Mouse (Mus musculus) MEL (cell line): ENCODE results near the gene Tbc1d9. TPM values are rescaled to one million over a fixed set of nuclear protein-coding genes. Genes with fewer than 3 reads are reported as not detected.

Experiments used
- DNase-seq: peaks from one replicate; pipeline ENCODE4 v3.0.0; 2011; ENCODE audit warnings: low read depth, low spot score
- H3K27ac ChIP-seq: 2 replicates; pipeline ENCODE4 v1.5.1; 2012; ENCODE audit warnings: low read depth, mild to moderate bottlenecking, control low read depth, low read length, moderate library complexity; ENCODE audit not compliant: control insufficient read depth
- H3K27me3 ChIP-seq, 2 experiments: fragments of 150-350 bp in 1 of 2; sonication (generic) in 1 of 2; 2 replicates each; pipeline ENCODE4 v1.6.1; 2012; ENCODE audit warnings: low read length in 2 of 2, mild to moderate bottlenecking in 2 of 2, improper control_type of control experiment in 1 of 2, moderate library complexity in 1 of 2; ENCODE audit not compliant: insufficient read depth in 2 of 2, control insufficient read depth in 1 of 2
- H3K36me3 ChIP-seq, 2 experiments: 2 replicates each; pipeline ENCODE4 v1.6.1; 2012 to 2014; ENCODE audit warnings: low read length in 2 of 2, improper control_type of control experiment in 1 of 2, inconsistent platforms in 1 of 2, mild to moderate bottlenecking in 1 of 2; ENCODE audit not compliant: insufficient read depth in 2 of 2, control insufficient read depth in 1 of 2
- H3K4me1 ChIP-seq, 2 experiments: fragments of 150-350 bp in 1 of 2; sonication (generic) in 1 of 2; 2 replicates each; pipeline ENCODE4 v1.6.1; 2012; ENCODE audit warnings: low read length in 2 of 2, improper control_type of control experiment in 1 of 2, mild to moderate bottlenecking in 1 of 2; ENCODE audit not compliant: insufficient read depth in 2 of 2, control insufficient read depth in 1 of 2
- H3K4me3 ChIP-seq, 2 experiments: fragments of 150-350 bp in 1 of 2; sonication (generic) in 1 of 2; 2 replicates each; pipeline ENCODE4 v1.5.1; 2012; ENCODE audit warnings: low read depth in 2 of 2, low read length in 2 of 2, mild to moderate bottlenecking in 2 of 2, moderate library complexity in 2 of 2, control low read depth in 1 of 2, improper control_type of control experiment in 1 of 2; ENCODE audit not compliant: control insufficient read depth in 1 of 2, insufficient read depth in 1 of 2
- H3K79me2 ChIP-seq: 2 replicates; pipeline ENCODE4 v1.6.1; 2012; ENCODE audit warnings: mild to moderate bottlenecking, low read length, moderate library complexity; ENCODE audit not compliant: control insufficient read depth, poor library complexity, insufficient read depth
- H3K9ac ChIP-seq: 2 replicates; pipeline ENCODE4 v1.6.1; 2012; ENCODE audit warnings: low read depth, mild to moderate bottlenecking, control low read depth, low read length, moderate library complexity; ENCODE audit not compliant: control insufficient read depth, poor library complexity, severe bottlenecking
- H3K9me3 ChIP-seq: fragments of 150-350 bp; sonication (generic); replicated peaks from 2 replicates; pipeline ENCODE4 v1.6.1; 2012; ENCODE audit warnings: mild to moderate bottlenecking, low read length, improper control_type of control experiment, moderate library complexity; ENCODE audit not compliant: insufficient read depth
- BHLHE40 ChIP-seq: IDR thresholded peaks from 2 replicates; pipeline ENCODE4 v1.6.1; 2012; ENCODE audit warnings: low read depth, mild to moderate bottlenecking, inconsistent platforms, low read length, improper control_type of control experiment, borderline replicate concordance
- CTCF ChIP-seq, 3 experiments: IDR thresholded peaks in 2 of 3; conservative IDR thresholded peaks in 1 of 3; 2 replicates each; pipeline ENCODE4 v1.5.1; 2011 to 2012; ENCODE audit warnings: low read length in 3 of 3, low read depth in 2 of 3, mild to moderate bottlenecking in 2 of 3, improper control_type of control experiment in 1 of 3, inconsistent platforms in 1 of 3, mixed read lengths in 1 of 3, moderate library complexity in 1 of 3; ENCODE audit not compliant: control insufficient read depth in 1 of 3, insufficient read depth in 1 of 3, poor library complexity in 1 of 3, severe bottlenecking in 1 of 3
- E2F4 ChIP-seq: IDR thresholded peaks from 2 replicates; pipeline ENCODE4 v1.6.1; 2011; ENCODE audit warnings: low read depth, low read length, improper control_type of control experiment, borderline replicate concordance
- GATA1 ChIP-seq: IDR thresholded peaks from 2 replicates; pipeline ENCODE4 v1.6.1; 2011; ENCODE audit warnings: low read depth, low read length, improper control_type of control experiment
- MAFK ChIP-seq: IDR thresholded peaks from 2 replicates; pipeline ENCODE4 v1.6.1; 2011; ENCODE audit warnings: low read depth, mild to moderate bottlenecking, low read length, improper control_type of control experiment, borderline replicate concordance
- MYC ChIP-seq: IDR thresholded peaks from 2 replicates; pipeline ENCODE4 v1.6.1; 2011; ENCODE audit warnings: low read depth, mild to moderate bottlenecking, low read length, improper control_type of control experiment, moderate library complexity
- NELFE ChIP-seq: IDR thresholded peaks from 2 replicates; pipeline ENCODE4 v1.6.1; 2011; ENCODE audit warnings: low read depth, low read length, improper control_type of control experiment
- POLR2A ChIP-seq, 2 experiments: IDR thresholded peaks; 2 replicates each; pipeline ENCODE4 v1.6.1; 2011 to 2012; ENCODE audit warnings: low read length in 2 of 2, mild to moderate bottlenecking in 2 of 2, control low read depth in 1 of 2, improper control_type of control experiment in 1 of 2, low read depth in 1 of 2, moderate library complexity in 1 of 2; ENCODE audit not compliant: control insufficient read depth in 1 of 2, insufficient read depth in 1 of 2, poor library complexity in 1 of 2
- POLR2AphosphoS2 ChIP-seq: IDR thresholded peaks from 2 replicates; pipeline ENCODE4 v1.6.1; 2011; ENCODE audit warnings: low read length, improper control_type of control experiment
- POLR2AphosphoS5 ChIP-seq: IDR thresholded peaks from 2 replicates; pipeline ENCODE4 v1.6.1; 2012; ENCODE audit warnings: low read depth, borderline replicate concordance, mild to moderate bottlenecking, inconsistent platforms, low read length, moderate library complexity, mixed read lengths
- RCOR1 ChIP-seq: IDR thresholded peaks from 2 replicates; pipeline ENCODE4 v1.6.1; 2012; ENCODE audit warnings: low read depth, mild to moderate bottlenecking, inconsistent platforms, low read length, improper control_type of control experiment
- SMC3 ChIP-seq: IDR thresholded peaks from 2 replicates; pipeline ENCODE4 v1.6.1; 2011; ENCODE audit warnings: low read depth, low read length, improper control_type of control experiment
- UBTF ChIP-seq: IDR thresholded peaks from 2 replicates; pipeline ENCODE4 v1.6.1; 2012; ENCODE audit warnings: low read depth, mild to moderate bottlenecking, inconsistent platforms, low read length, improper control_type of control experiment, moderate library complexity, borderline replicate concordance; ENCODE audit not compliant: insufficient read depth
- USF2 ChIP-seq, 2 experiments: IDR thresholded peaks; 2 replicates each; pipeline ENCODE4 v1.6.1; 2011 to 2012; ENCODE audit warnings: improper control_type of control experiment in 2 of 2, low read length in 2 of 2, borderline replicate concordance in 1 of 2, inconsistent platforms in 1 of 2, low read depth in 1 of 2, mild to moderate bottlenecking in 1 of 2; ENCODE audit not compliant: insufficient read depth in 1 of 2
- ZMIZ1 ChIP-seq: IDR thresholded peaks from 2 replicates; pipeline ENCODE4 v1.6.1; 2012; ENCODE audit warnings: low read depth, mild to moderate bottlenecking, inconsistent platforms, low read length, improper control_type of control experiment, moderate library complexity
- polyA plus RNA-seq, 2 experiments: library from polyadenylated mRNA; stranded (reverse) in 1 of 2; unstranded in 1 of 2; fragments of >175 nt in 1 of 2; fragments of >200 nt in 1 of 2; gene quantifications; 2 replicates each; pipeline versions ENCODE4 v1.2.1 to v1.2.4; 2012; ENCODE audit warnings: low replicate concordance in 2 of 2, low read depth in 1 of 2; ENCODE audit not compliant: insufficient read length in 2 of 2, insufficient read depth in 1 of 2, missing spikeins in 1 of 2
- total RNA-seq: library from RNA; depleted of rRNA; stranded (reverse); fragments of 300-350 nt; gene quantifications from 2 replicates; pipeline ENCODE4 v1.2.3, GENCODE M21; 2012

Gene Tbc1d9
- total and polyA plus RNA-seq, 3 experiments: not detected

DNA sequence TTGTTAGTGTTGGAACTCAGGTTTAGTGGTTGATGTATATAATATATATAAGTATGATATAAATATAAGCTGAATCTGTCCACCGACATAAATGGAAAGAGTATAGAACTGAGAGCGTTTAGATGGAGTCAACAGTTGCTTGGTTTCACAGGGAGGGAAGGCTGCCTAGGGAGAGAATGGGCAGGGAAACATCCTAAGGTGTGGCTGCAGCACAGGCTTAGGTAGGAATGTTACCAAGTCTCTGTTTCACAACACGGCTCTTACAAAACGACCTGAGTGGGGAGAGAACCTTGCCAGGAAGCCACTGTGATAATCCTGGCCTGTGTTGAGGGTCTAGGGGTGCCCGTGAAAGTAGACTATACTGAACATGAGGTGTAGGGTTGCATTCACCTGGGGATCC, 62.2 kb downstream of the Tbc1d9 start:
- Histone ChIP-seq H3K9ac (no peak overlapping the region), H3K4me1 (no peaks in the 10 kb centered on the region), H3K79me2 (no peaks in the 10 kb centered on the region), H3K27me3 (no peaks in the 10 kb centered on the region; a peak in 1 of 4 replicates), H3K4me3 (no peak overlapping the region), H3K36me3 (no peaks in the 10 kb centered on the region), H3K9me3 (no peaks in the 10 kb centered on the region), H3K27ac (no peak overlapping the region)
- no peak for DNase-seq
- TF ChIP-seq UBTF (no peak), GATA1 (no peak), BHLHE40 (no peak), POLR2A (IDR thresholded peaks at IDR 0.05; ENCODE audit: control insufficient read depth in 1 of 2, insufficient read depth in 1 of 2, low read depth in 1 of 2, low read length in 2 of 2, poor library complexity in 1 of 2) (no peak), CTCF (IDR thresholded peaks at IDR 0.05 in 2 of 3, conservative IDR thresholded peaks at IDR 0.05 in 1 of 3; ENCODE audit: control insufficient read depth in 1 of 3, insufficient read depth in 1 of 3, low read depth in 2 of 3, low read length in 3 of 3, poor library complexity in 1 of 3, severe bottlenecking in 1 of 3) (no peak), ZMIZ1 (no peak), E2F4 (no peak)

DNA sequence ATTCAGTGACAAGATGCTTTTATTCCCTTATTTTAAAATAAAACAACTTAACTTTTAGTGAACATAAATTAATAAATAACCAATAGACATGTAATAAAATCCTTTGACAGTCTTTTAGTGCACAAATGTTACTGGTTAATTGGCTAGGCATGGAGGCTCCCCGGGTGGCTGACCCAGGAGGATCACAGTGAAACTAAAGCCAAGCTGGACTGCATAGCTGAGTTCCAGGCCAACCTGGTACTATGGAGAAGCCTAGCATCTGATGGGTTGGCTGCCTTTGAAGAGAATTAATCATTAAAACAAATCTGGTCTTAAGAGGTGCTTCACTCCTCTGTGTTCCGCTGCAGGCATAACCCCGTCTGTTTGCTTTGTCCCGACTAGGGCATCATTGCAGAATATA, 67.9 kb downstream of the Tbc1d9 start:
- Histone ChIP-seq H3K4me3 (no peak overlapping the region), H3K27ac (no peak overlapping the region), H3K79me2 (no peaks in the 10 kb centered on the region), H3K9me3 (no peaks in the 10 kb centered on the region), H3K9ac (no peak overlapping the region), H3K27me3 (no peaks in the 10 kb centered on the region), H3K36me3 (no peaks in the 10 kb centered on the region), H3K4me1 (no peaks in the 10 kb centered on the region)
- no peak for TF ChIP-seq RCOR1
- no peak for TF ChIP-seq ZMIZ1
- no peak for TF ChIP-seq SMC3
- no peak for TF ChIP-seq POLR2AphosphoS2
- TF ChIP-seq MYC: no peak
- TF ChIP-seq MAFK: no peak
- TF ChIP-seq POLR2AphosphoS5: no peak
- TF ChIP-seq USF2 (IDR thresholded peaks at IDR 0.05; ENCODE audit: borderline replicate concordance in 1 of 2, insufficient read depth in 1 of 2, low read depth in 1 of 2, low read length in 2 of 2): no peak
- no peak for DNase-seq

DNA sequence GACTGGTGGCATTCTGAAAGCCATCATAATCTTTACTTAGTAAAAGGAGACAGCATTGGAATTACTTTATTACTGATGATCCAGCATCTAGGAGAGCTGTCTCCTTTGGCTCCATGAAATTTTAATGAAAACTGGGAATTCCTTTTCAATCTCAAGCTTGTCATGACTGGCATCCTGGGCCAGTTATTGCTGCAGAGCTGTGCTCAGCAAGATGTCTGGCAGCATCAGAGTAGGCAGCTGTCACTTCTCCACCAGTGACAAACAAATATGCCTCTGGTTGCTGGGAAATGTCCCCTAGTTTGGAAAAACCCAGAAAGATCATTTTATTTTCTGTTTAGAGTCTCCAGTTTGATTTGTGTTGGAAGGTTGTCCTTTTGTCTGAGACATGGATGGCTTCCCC, 74.2 kb downstream of the Tbc1d9 start:
- H3K79me2 ChIP-seq: no peaks in the 10 kb centered on the region
- no peak overlapping the region for H3K27ac ChIP-seq
- H3K27me3 ChIP-seq: no peaks in the 10 kb centered on the region
- no peak overlapping the region for H3K4me3 ChIP-seq
- H3K4me1 ChIP-seq: no peaks in the 10 kb centered on the region
- no peak overlapping the region for H3K9ac ChIP-seq
- H3K36me3 ChIP-seq: no peaks in the 10 kb centered on the region
- DNase-seq: no peak
- H3K9me3 ChIP-seq: no peaks in the 10 kb centered on the region
- TF ChIP-seq NELFE (no peak), SMC3 (no peak)
